Mouse (Mus musculus) brown adipose tissue, adult 24 weeks (tissue): ENCODE data around the gene Trim66. TPM values are rescaled to one million over a fixed set of nuclear protein-coding genes. Genes with fewer than 3 reads are reported as not detected.

Experiments used
- H3K27ac ChIP-seq: fragments of 200-500 bp; replicated peaks from 2 replicates; pipeline ENCODE4 v1.5.1; 2012; ENCODE audit warnings: low read depth, mild to moderate bottlenecking, low read length
- H3K4me1 ChIP-seq: fragments of 200-500 bp; 2 replicates; pipeline ENCODE4 v1.6.1; 2012; ENCODE audit warnings: low read length, mixed read lengths; ENCODE audit not compliant: control insufficient read depth, insufficient read depth, insufficient read length
- H3K4me3 ChIP-seq: fragments of 200-500 bp; 2 replicates; pipeline ENCODE4 v1.5.1; 2012; ENCODE audit warnings: low read depth, mild to moderate bottlenecking, low read length, moderate library complexity; ENCODE audit not compliant: insufficient read depth
- polyA plus RNA-seq: library from polyadenylated mRNA; stranded (reverse); fragments of >200 nt; gene quantifications from 2 replicates; pipeline ENCODE4 v1.2.4, GENCODE M21; 2012; ENCODE audit not compliant: missing spikeins, insufficient read depth, insufficient read length

Gene Trim66
- polyA plus RNA-seq, 1 experiment = not detected

GRCm38 (mm10) chr7:109527536-109527935 is 19.6 kb upstream of the Trim66 start:
- Histone ChIP-seq H3K27ac (0 out of 2 replicates have a peak overlapping the region, but pooled peaks have one; percentile 19), H3K4me1 (peaks cover 30% of the 10 kb centered on the region), H3K4me3 (no peak overlapping the region)

- Histone ChIP-seq H3K27ac (peak overlapping the region; percentile 68), H3K4me1 (peaks cover 21% of the 10 kb centered on the region), H3K4me3 (no peak overlapping the region)
Observed at GRCm38 (mm10) chr7:109525740-109526663, 18.1 kb upstream of the Trim66 start.

GRCm38 (mm10) chr7:109524763-109525162 is 16.8 kb upstream of the Trim66 start:
- H3K4me1 ChIP-seq = peaks cover 17% of the 10 kb centered on the region
- H3K4me3 ChIP-seq = no peak overlapping the region
- H3K27ac ChIP-seq = peak overlapping the region; percentile 68

- H3K27ac ChIP-seq = peak overlapping the region; percentile 68
- no peak overlapping the region for H3K4me3 ChIP-seq
- peaks cover 17% of the 10 kb centered on the region for H3K4me1 ChIP-seq
Observed at GRCm38 (mm10) chr7:109524442-109524744, 16.5 kb upstream of the Trim66 start.

- Histone ChIP-seq H3K27ac (peak overlapping the region; percentile 4), H3K4me1 (peaks cover 16% of the 10 kb centered on the region), H3K4me3 (no peak overlapping the region)
Observed at GRCm38 (mm10) chr7:109523741-109524441, 16.0 kb upstream of the Trim66 start.

GRCm38 (mm10) chr7:109523304-109523703 is 15.4 kb upstream of the Trim66 start:
- peaks cover 11% of the 10 kb centered on the region; the same call in 1 of the 2 replicates for H3K4me1 ChIP-seq
- peak overlapping the region; percentile 4 for H3K27ac ChIP-seq
- no peak overlapping the region for H3K4me3 ChIP-seq

- peaks cover 14% of the 10 kb centered on the region; the same call in 1 of the 2 replicates for H3K4me1 ChIP-seq
- no peak overlapping the region for H3K27ac ChIP-seq
- no peak overlapping the region for H3K4me3 ChIP-seq
Observed at GRCm38 (mm10) chr7:109522084-109522483, 14.2 kb upstream of the Trim66 start.

GRCm38 (mm10) chr7:109519936-109520335 is 12.0 kb upstream of the Trim66 start:
- Histone ChIP-seq H3K27ac (peak overlapping the region; percentile 91), H3K4me3 (peak overlapping the region; percentile 86), H3K4me1 (peaks cover 7% of the 10 kb centered on the region; the same call in 1 of the 2 replicates)

- H3K27ac ChIP-seq = peak within 1 kb of the TSS; percentile 95
- H3K4me1 ChIP-seq = peaks cover 4% of the 10 kb centered on the region; the same call in 1 of the 2 replicates
- H3K4me3 ChIP-seq = peak within 1 kb of the TSS; percentile 86
Observed at GRCm38 (mm10) chr7:109518838-109519696, 11.1 kb upstream of the Trim66 start, which contains the start of gene Rpl27a. Rpl27a (plus strand) TSS chr7:109519147.

- Histone ChIP-seq H3K4me3 (peak overlapping the region; percentile 65), H3K27ac (peak overlapping the region; percentile 95), H3K4me1 (peaks cover 4% of the 10 kb centered on the region; the same call in 1 of the 2 replicates)
Observed at GRCm38 (mm10) chr7:109518036-109518681, 10.2 kb upstream of the Trim66 start.

GRCm38 (mm10) chr7:109516500-109516899 is 8.6 kb upstream of the Trim66 start:
- H3K4me1 ChIP-seq = peaks cover 4% of the 10 kb centered on the region; the same call in 1 of the 2 replicates
- no peak overlapping the region for H3K27ac ChIP-seq
- H3K4me3 ChIP-seq = no peak overlapping the region

GRCm38 (mm10) chr7:109511838-109512237 is 3.9 kb upstream of the Trim66 start:
- no peaks in the 10 kb centered on the region for H3K4me1 ChIP-seq
- no peak overlapping the region for H3K4me3 ChIP-seq
- H3K27ac ChIP-seq = no peak overlapping the region

- Histone ChIP-seq H3K27ac (no peak overlapping the region), H3K4me1 (no peaks in the 10 kb centered on the region), H3K4me3 (no peak overlapping the region)
Observed at GRCm38 (mm10) chr7:109510799-109511198, 2.9 kb upstream of the Trim66 start.

- Histone ChIP-seq H3K4me1 (no peaks in the 10 kb centered on the region), H3K4me3 (no peak overlapping the region), H3K27ac (no peak overlapping the region)
Observed at GRCm38 (mm10) chr7:109507572-109507971, 362 bp downstream of the Trim66 start.
